Mouse (Mus musculus): ENCODE results near the gene Scn4b.

Scn4b gene

GRCm38 (mm10) chr9:45188570-45189563 is 50.7 kb downstream of the Scn4b start:
- DNase-seq (ENCODE audit: extremely low spot score, low read depth, low spot score), result no peak

- no peak for DNase-seq (ENCODE audit: extremely low spot score, low read depth, low spot score)
These were observed 51.5 kb downstream of the Scn4b start for GRCm38 (mm10) chr9:45189661-45190174.

- DNase-seq (ENCODE audit: extremely low spot score, low read depth, low spot score), result no peak
These were observed 57.3 kb downstream of the Scn4b start for GRCm38 (mm10) chr9:45195468-45195867.

- no peak for DNase-seq (ENCODE audit: extremely low spot score, low read depth, low spot score)
These were observed 58.1 kb downstream of the Scn4b start for GRCm38 (mm10) chr9:45196125-45196830.

- no peak for DNase-seq (ENCODE audit: extremely low spot score, low read depth, low spot score)
These were observed 59.4 kb downstream of the Scn4b start for GRCm38 (mm10) chr9:45197549-45197948.

GRCm38 (mm10) chr9:45201319-45201947 is 63.2 kb downstream of the Scn4b start:
- DNase-seq (ENCODE audit: extremely low spot score, low read depth, low spot score), result no peak

GRCm38 (mm10) chr9:45202021-45202798 is 64.0 kb downstream of the Scn4b start:
- no peak for DNase-seq (ENCODE audit: extremely low spot score, low read depth, low spot score)

All from hindlimb bud, embryonic 11.5 days (tissue).